Mouse (Mus musculus) hindbrain, embryonic 12.5 days (tissue): Measurements from ENCODE around the gene 1700023F06Rik. TPM values are rescaled to one million over a fixed set of nuclear protein-coding genes. Genes with fewer than 3 reads are reported as not detected.

Experiments
- ATAC-seq: fragments of 200-750 bp; cut with Nextera tagmentation; 2 replicates; pipeline ENCODE4 v1.8.0; 2017; ENCODE audit warnings: moderate TSS enrichment; ENCODE audit not compliant: low FRiP score
- H3K27ac ChIP-seq: fragments of 300-500 bp; sonication (generic); 2 replicates; pipeline ENCODE4 v1.5.1; 2016; ENCODE audit warnings: mild to moderate bottlenecking
- H3K27me3 ChIP-seq: fragments of 300-500 bp; sonication (generic); 2 replicates; pipeline ENCODE4 v1.6.1; 2016; ENCODE audit warnings: mild to moderate bottlenecking
- H3K36me3 ChIP-seq: fragments of 300-500 bp; sonication (generic); 2 replicates; pipeline ENCODE4 v1.6.1; 2016; ENCODE audit warnings: mild to moderate bottlenecking
- H3K4me1 ChIP-seq: fragments of 300-500 bp; sonication (generic); 2 replicates; pipeline ENCODE4 v1.6.1; 2016
- H3K4me2 ChIP-seq: fragments of 300-500 bp; sonication (generic); replicated peaks from 2 replicates; pipeline ENCODE4 v1.6.1; 2016; ENCODE audit warnings: mild to moderate bottlenecking
- H3K4me3 ChIP-seq: fragments of 300-500 bp; sonication (generic); 2 replicates; pipeline ENCODE4 v1.5.1; 2016; ENCODE audit warnings: mild to moderate bottlenecking
- H3K9ac ChIP-seq: fragments of 300-500 bp; sonication (generic); 2 replicates; pipeline ENCODE4 v1.6.1; 2016; ENCODE audit warnings: mild to moderate bottlenecking, moderate library complexity
- H3K9me3 ChIP-seq: fragments of 300-500 bp; sonication (generic); replicated peaks from 2 replicates; pipeline ENCODE4 v1.6.1; 2016; ENCODE audit warnings: mild to moderate bottlenecking
- WGBS: fragments of 180-500 bp; shearing (Covaris S2); methylation state at CpG from one replicate; pipeline ENCODE4 v1.1.7; 2016; 5-methylcytosine and 5-hydroxymethylcytosine counted together
- polyA plus RNA-seq: library from polyadenylated mRNA; unstranded; fragments of >200 nt; fragmentation: Nextera tagmentation; extraction: Ambion mirVana; gene quantifications from 2 replicates; pipeline ENCODE4 v1.2.1, GENCODE M21; 2016

Gene 1700023F06Rik
- polyA plus RNA-seq, 1 experiment from 2014 or later, result 0.71 TPM

DNA sequence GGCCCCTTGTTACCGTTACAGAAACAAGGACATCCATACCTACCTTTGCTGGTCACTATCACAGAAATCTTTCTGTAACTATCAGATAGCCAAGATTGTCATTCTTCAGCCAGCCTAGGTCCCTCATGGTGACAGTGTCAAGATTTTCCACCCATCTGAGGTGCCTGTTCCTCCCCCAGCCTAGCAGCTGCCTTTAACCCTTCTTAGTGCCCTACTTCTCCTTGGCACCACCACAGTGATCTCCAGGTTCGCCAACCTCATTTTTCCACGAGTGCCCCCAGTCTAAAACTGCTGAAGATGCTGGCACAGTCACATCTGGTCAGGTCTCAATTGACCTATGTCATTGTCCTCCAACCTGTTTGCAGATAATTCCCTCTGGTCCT lies 38.3 kb downstream of the 1700023F06Rik start:
- Histone ChIP-seq H3K27me3 (peaks cover 57% of the 10 kb centered on the region), H3K4me2 (peak overlapping the region; percentile 98), H3K36me3 (no peaks in the 10 kb centered on the region), H3K9me3 (no peaks in the 10 kb centered on the region), H3K27ac (no peak overlapping the region), H3K4me1 (peaks cover 14% of the 10 kb centered on the region), H3K4me3 (peak overlapping the region; percentile 72), H3K9ac (peak overlapping the region; percentile 81)
- 47% methylated on average over 3 of the region's 3 CpGs for WGBS
- ATAC-seq, result no peak

DNA sequence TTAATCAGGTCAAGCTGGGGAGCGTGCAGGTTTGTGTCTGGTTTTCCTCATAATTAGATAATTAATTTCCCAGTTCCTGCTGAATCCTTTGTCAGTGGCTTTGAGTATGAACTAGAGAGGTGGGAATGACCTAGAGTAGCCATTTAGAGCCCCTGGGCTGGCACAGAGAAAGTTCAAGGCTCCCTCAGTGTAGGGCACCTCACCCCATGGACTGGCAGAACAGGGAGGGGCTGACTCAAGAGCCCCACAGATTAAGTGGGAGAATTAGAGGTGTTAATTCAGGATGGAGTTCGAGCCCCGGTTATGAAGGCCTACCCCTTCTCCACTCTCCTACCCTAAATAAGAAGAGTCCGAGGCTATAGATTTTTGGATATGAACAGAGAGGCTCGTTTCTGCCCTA lies 38.7 kb downstream of the 1700023F06Rik start:
- H3K4me1 ChIP-seq, result peaks cover 14% of the 10 kb centered on the region
- ATAC-seq, result no peak
- WGBS, result 83% methylated on average over 5 of the region's 5 CpGs
- H3K27ac ChIP-seq, result no peak overlapping the region
- H3K9ac ChIP-seq, result no peak overlapping the region
- no peaks in the 10 kb centered on the region for H3K36me3 ChIP-seq
- no peak overlapping the region for H3K4me3 ChIP-seq
- H3K27me3 ChIP-seq, result peaks cover 54% of the 10 kb centered on the region
- H3K9me3 ChIP-seq, result no peaks in the 10 kb centered on the region
- H3K4me2 ChIP-seq, result no peak overlapping the region

DNA sequence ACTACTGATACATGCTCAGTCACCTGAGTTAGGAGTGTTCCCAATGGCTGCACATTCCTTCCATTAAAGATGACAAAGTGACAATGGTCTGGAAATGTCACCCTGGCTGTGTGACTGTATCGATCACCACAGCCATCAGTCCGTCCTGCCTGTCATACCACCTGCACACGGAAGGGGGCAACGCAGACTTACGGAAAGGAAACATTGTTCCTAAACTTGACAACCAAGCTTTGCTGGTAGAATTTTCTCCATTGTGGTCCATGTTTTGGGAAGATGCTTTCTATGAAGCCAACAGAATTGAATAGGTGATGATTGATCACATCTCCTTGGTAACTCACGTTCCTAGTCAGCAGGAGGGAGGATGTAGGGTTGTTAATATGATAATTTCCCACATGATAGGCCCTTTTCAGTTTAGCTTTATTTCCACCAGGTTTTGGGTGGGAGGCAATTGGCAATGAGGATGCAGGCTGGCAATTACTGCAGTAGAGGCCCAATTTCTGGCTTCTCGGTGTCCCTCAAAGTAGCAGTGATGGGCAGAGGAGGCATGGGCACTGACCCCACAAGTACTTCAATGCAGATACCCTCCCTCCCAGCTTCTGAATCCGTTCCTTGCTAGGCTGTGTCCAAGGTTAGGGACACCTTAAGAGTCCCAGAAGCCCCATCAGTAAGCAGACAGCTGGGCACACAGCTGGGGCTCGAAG lies 39.5 kb downstream of the 1700023F06Rik start:
- Histone ChIP-seq H3K27me3 (peaks cover 53% of the 10 kb centered on the region), H3K9me3 (no peaks in the 10 kb centered on the region), H3K36me3 (no peaks in the 10 kb centered on the region), H3K4me3 (no peak overlapping the region), H3K27ac (no peak overlapping the region), H3K9ac (no peak overlapping the region), H3K4me2 (no peak overlapping the region), H3K4me1 (peaks cover 14% of the 10 kb centered on the region)
- 27% methylated on average over 9 of the region's 9 CpGs for WGBS
- ATAC-seq, result no peak

DNA sequence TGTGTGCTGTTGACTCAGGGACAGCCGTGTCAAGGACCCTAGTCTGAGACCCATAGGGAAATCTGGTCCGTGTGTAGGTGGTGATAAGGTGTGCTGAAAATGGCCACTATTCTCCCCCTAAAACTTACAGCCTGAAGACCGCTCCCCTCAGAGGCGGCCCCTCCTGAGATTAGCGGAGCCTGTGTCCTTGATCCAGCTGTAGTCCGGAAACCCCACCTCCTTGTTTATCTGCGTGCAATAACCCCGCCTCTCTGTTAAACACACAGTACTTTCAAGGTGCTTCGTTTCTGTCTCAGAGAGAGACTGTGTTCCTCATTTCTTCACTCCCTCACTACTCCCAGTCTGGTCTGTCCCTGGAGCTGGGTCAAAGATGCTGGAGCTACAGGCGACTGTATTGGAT lies 44.0 kb downstream of the 1700023F06Rik start:
- Histone ChIP-seq H3K4me1 (no peaks in the 10 kb centered on the region), H3K4me2 (no peak overlapping the region), H3K27me3 (peaks cover 8% of the 10 kb centered on the region), H3K9ac (no peak overlapping the region), H3K4me3 (no peak overlapping the region), H3K36me3 (no peaks in the 10 kb centered on the region), H3K9me3 (no peaks in the 10 kb centered on the region), H3K27ac (no peak overlapping the region)
- 34% methylated on average over 10 of the region's 10 CpGs for WGBS
- no peak for ATAC-seq

DNA sequence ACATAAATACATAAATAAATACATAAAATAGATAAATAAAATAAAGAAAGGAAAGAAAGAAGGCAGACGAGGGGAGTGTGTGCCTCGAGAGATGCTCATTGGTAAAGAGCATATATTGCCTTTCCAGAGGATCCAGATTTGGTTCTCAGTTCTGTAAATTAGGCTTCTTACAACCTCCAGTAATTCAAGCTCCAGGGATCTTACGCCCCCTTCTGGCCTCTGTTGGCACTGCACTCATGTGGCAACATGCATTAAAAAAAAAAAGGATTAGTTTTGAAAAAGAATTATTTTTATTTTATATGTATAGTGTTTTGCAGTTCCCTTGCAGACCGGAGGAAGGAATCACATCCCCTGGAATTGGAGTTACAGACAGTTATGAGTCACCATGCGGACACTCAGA lies 46.2 kb downstream of the 1700023F06Rik start:
- Histone ChIP-seq H3K4me2 (no peak overlapping the region), H3K4me3 (no peak overlapping the region), H3K9me3 (no peaks in the 10 kb centered on the region), H3K27me3 (0 out of 2 replicates have a peak, but pooled peaks cover 4% of the 10 kb centered on the region), H3K27ac (no peak overlapping the region), H3K36me3 (no peaks in the 10 kb centered on the region), H3K9ac (no peak overlapping the region), H3K4me1 (peaks cover 7% of the 10 kb centered on the region)
- 88% methylated on average over 5 of the region's 5 CpGs for WGBS
- ATAC-seq, result no peak

DNA sequence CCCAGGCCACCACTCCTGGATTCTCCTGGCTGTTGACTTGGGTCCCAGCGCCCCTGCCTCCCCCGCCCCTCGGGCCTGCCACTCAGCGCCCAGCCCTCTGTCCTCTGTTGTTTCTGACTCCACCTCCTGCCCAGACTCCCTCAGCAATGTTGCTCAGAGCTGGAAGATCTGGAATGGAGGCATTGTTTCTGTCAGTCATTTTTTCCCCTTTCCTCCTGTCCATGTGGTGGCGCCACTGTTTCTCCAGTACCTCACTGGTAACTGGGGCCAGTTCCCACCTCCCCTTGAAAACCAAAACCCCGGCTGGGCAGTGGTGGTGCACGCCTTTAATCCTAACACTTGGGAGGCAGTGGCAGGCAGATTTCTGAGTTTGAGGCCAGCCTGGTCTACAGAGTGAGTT lies 46.9 kb downstream of the 1700023F06Rik start:
- Histone ChIP-seq H3K27me3 (0 out of 2 replicates have a peak, but pooled peaks cover 4% of the 10 kb centered on the region), H3K4me3 (no peak overlapping the region), H3K27ac (no peak overlapping the region), H3K4me2 (no peak overlapping the region), H3K4me1 (peaks cover 7% of the 10 kb centered on the region), H3K36me3 (no peaks in the 10 kb centered on the region), H3K9ac (no peak overlapping the region), H3K9me3 (no peaks in the 10 kb centered on the region)
- ATAC-seq, result no peak
- WGBS, result 74% methylated on average over 7 of the region's 7 CpGs

DNA sequence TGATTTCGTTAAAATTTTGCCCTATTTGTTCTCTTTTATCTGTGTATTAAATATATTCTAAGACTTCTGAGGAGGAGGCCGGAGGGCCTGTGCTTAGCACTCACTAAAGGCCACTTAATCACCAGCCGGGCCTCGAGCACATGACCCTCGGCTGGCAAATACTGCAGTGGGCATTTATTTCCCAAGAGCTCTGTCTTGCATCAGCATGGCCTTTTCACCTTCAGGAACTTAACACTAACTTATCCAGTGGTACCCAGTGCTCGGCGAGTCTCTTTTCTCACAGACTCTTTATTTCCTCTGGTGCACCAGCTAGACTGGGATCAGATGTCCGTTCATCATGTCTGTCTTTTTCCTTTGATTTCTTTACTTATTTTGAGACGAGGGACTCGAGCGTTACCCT lies 47.6 kb downstream of the 1700023F06Rik start:
- no peak overlapping the region for H3K27ac ChIP-seq
- H3K9me3 ChIP-seq, result no peaks in the 10 kb centered on the region
- H3K4me1 ChIP-seq, result peaks cover 7% of the 10 kb centered on the region
- no peaks in the 10 kb centered on the region for H3K36me3 ChIP-seq
- no peak overlapping the region for H3K9ac ChIP-seq
- no peak overlapping the region for H3K4me3 ChIP-seq
- 90% methylated on average over 11 of the region's 11 CpGs for WGBS
- ATAC-seq, result no peak
- H3K27me3 ChIP-seq, result 0 out of 2 replicates have a peak, but pooled peaks cover 4% of the 10 kb centered on the region
- H3K4me2 ChIP-seq, result no peak overlapping the region

DNA sequence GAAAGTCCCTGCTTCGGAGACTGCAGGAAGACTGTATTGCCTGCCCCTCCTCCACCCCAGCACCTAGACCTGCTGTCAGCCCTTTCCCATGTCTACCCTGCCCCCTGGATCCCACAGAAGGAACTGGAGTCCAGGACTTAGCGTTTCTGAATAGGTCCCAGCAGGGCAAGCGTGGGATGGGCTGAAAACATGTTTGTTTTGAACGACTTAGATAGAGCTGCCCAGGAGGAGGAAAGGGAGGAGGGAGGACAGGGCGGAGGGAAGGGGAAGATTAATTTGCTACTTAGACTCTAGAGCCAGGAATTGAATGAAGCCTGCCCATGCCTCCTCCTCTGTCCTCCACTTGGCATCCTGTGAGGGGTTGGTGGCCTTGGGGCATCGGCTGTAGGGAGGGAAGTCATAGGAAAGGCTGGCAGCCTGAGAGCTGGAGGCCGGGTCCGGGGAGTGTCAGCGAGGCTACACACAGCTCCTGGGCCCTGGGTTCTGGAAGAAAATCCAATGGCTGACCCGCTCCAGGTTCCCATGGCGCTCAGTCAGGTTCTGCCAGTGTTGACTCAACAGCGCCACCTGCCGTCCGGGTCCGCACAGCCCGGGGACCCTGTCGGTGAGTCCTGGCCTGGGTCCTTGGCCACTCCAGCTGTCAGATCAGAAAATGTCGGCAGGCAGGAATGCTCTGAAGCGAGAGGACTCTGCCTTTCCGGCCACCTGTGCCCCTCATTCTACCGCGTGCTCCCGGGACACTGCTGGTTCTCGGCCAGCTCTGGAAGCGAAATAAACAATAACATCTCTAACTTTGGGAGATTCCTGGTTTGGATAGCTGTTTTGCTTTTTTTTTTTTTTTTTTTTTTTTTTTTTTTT lies 49.5 kb downstream of the 1700023F06Rik start:
- Histone ChIP-seq H3K9me3 (no peaks in the 10 kb centered on the region), H3K4me3 (peak overlapping the region; percentile 14; the same call in 1 of the 2 replicates), H3K4me2 (peak overlapping the region; percentile 48), H3K27me3 (no peaks in the 10 kb centered on the region), H3K9ac (no peak overlapping the region), H3K4me1 (peaks cover 7% of the 10 kb centered on the region), H3K36me3 (no peaks in the 10 kb centered on the region), H3K27ac (no peak overlapping the region; the same call in 1 of the 2 replicates)
- peak; percentile 89 for ATAC-seq
- 1% methylated on average over 25 of the region's 25 CpGs for WGBS

DNA sequence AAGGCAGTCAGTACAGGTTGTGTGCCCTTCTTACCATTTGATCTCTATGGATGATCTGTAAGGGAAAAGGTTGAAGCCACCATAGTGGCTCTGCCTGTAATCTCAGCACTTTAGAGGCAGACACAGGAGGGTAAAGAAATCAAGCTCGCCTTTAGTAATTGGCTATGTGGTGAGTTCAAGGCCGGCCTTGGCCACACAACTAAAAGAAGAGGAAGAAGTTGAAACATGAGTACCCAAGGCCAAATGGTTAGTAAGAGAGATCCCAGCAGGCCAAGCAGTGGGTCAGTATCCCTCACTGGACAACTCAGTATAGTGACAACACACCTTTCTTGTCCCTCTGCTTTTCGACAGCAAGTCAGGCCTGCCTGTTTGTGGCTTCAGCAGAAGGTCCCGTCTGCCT lies 58.6 kb downstream of the 1700023F06Rik start:
- no peak overlapping the region for H3K4me2 ChIP-seq
- no peak overlapping the region for H3K27ac ChIP-seq
- H3K4me3 ChIP-seq, result no peak overlapping the region
- H3K9ac ChIP-seq, result no peak overlapping the region
- H3K36me3 ChIP-seq, result no peaks in the 10 kb centered on the region
- ATAC-seq, result no peak
- H3K27me3 ChIP-seq, result no peaks in the 10 kb centered on the region
- H3K9me3 ChIP-seq, result no peaks in the 10 kb centered on the region
- peaks cover 5% of the 10 kb centered on the region for H3K4me1 ChIP-seq
- 91% methylated on average over 4 of the region's 4 CpGs for WGBS

Other genes starting within 250 kb of the 1700023F06Rik start
- gene Nmt1, start 180.4 kb downstream of the 1700023F06Rik start, polyA plus RNA-seq, result 38.6 and 40.3 TPM in 2 replicates
- gene Dcakd, start 180.2 kb downstream of the 1700023F06Rik start, polyA plus RNA-seq, result 160 and 161 TPM in 2 replicates
- gene Plcd3, start 106.9 kb downstream of the 1700023F06Rik start, polyA plus RNA-seq, result 1.6 and 1.7 TPM in 2 replicates
- gene Acbd4, start 106.9 kb downstream of the 1700023F06Rik start, polyA plus RNA-seq, result 7.0 and 8.3 TPM in 2 replicates
- 3.8 and 4.0 TPM in 2 replicates for gene Hexim1, start 92.3 kb downstream of the 1700023F06Rik start, polyA plus RNA-seq
- gene Hexim2, start 76.1 kb downstream of the 1700023F06Rik start, polyA plus RNA-seq, result 12.0 and 12.9 TPM in 2 replicates
- 1.4 and 1.6 TPM in 2 replicates for gene Fmnl1, start 37.5 kb downstream of the 1700023F06Rik start, polyA plus RNA-seq
- gene Spata32, start 9.9 kb upstream of the 1700023F06Rik start, polyA plus RNA-seq, result 0.21 TPM in 1 of 2 replicates, not detected in the other
- 3.9 and 4.8 TPM in 2 replicates for gene Map3k14, start 58.9 kb upstream of the 1700023F06Rik start, polyA plus RNA-seq
- 5.2 and 5.9 TPM in 2 replicates for gene Arhgap27, start 155.1 kb upstream of the 1700023F06Rik start, polyA plus RNA-seq
- 11.5 and 12.1 TPM in 2 replicates for gene Plekhm1, start 204.1 kb upstream of the 1700023F06Rik start, polyA plus RNA-seq